Mouse (Mus musculus): ENCODE data around the gene Hexb. TPM values are rescaled to one million over a fixed set of nuclear protein-coding genes. Genes with fewer than 3 reads are reported as not detected.
A peak's percentile ranks its signal among the peaks of the same experiment; 100 is the strongest.

Gene Hexb
- polyA plus RNA-seq (2012; fragmentation: generic; extraction: Trizol): 30.9 TPM

DNA sequence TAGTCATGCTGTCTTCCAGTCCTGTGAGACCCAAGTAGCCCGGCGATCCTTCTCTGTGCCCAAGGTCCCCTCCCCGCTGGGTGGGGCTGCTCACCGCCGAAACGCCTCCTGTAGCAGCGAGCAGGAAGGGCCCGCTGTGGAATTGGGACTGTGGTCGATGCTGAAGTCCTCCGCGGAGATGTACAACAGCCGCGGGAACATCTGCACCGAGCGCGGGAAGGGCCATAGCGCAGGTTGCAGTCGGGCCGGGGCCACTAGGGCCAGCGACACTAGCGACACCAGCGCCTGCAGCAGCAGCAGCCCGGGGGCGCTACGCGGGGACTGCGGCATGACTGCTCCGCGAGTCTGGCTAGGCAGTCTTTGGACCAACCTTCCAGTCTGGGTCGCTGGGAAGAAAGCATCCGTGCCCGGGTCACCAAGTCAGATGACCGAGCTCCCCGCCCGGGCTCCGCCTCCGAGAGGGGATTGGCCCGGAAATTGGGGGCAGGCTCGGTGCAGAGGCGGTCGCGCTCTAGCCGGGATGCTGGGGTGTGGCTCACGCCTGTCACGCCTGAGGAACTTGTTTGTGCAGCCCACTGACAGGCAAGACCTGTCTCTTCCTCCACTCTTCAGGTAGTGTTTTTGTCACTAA, at the start of gene Hexb:
Gene Hexb, minus strand, starts transcription at position 426 of the 631 bp plus-strand sequence.
- Histone ChIP-seq H3ac (ENCODE audit: control insufficient read depth, insufficient read length) (peak within 1 kb of the TSS; percentile 21), H3K79me2 (ENCODE audit: control insufficient read depth, insufficient read depth) (no peaks in the 10 kb centered on the region), H3K4me3 (peak within 1 kb of the TSS; percentile 30), H3K4me2 (ENCODE audit: low read depth) (peak within 1 kb of the TSS; percentile 81), H3K27me3 (ENCODE audit: control insufficient read depth, insufficient read depth, insufficient read length) (no peaks in the 10 kb centered on the region), H3K36me3 (ENCODE audit: control insufficient read depth, insufficient read depth) (no peaks in the 10 kb centered on the region)
- TF ChIP-seq POLR2AphosphoS2 (IDR thresholded peaks at IDR 0.05; ENCODE audit: insufficient read length, low read depth) (peak; percentile 90), E2F4 (IDR thresholded peaks at IDR 0.05; ENCODE audit: insufficient read depth) (no peak), MAX (IDR thresholded peaks at IDR 0.05; ENCODE audit: low read depth) (no peak), REST (IDR thresholded peaks at IDR 0.05; ENCODE audit: insufficient read depth, insufficient read length) (no peak), SRF (IDR thresholded peaks at IDR 0.05; ENCODE audit: control insufficient read depth, insufficient read length, low read depth) (no peak), MYOD1 (IDR thresholded peaks at IDR 0.05; ENCODE audit: control insufficient read depth in 1 of 3, insufficient read length in 2 of 3, low read depth in 2 of 3) (peak in 1 of 3 experiments; percentile 18), POLR2A (IDR thresholded peaks at IDR 0.05; ENCODE audit: insufficient read length, low read depth) (peak; percentile 96), TCF12 (IDR thresholded peaks at IDR 0.05; ENCODE audit: insufficient read depth, poor library complexity, severe bottlenecking) (no peak), TCF3 (IDR thresholded peaks at IDR 0.05; ENCODE audit: insufficient read length, low read depth) (no peak), CEBPB (IDR thresholded peaks at IDR 0.05; ENCODE audit: insufficient read depth, poor library complexity, severe bottlenecking) (no peak), MYOG (IDR thresholded peaks at IDR 0.05; ENCODE audit: control insufficient read depth in 1 of 3, insufficient read depth in 1 of 3, insufficient read length in 2 of 3, low read depth in 2 of 3) (no peak), USF1 (IDR thresholded peaks at IDR 0.05; ENCODE audit: low read depth) (peak; percentile 30)

DNA sequence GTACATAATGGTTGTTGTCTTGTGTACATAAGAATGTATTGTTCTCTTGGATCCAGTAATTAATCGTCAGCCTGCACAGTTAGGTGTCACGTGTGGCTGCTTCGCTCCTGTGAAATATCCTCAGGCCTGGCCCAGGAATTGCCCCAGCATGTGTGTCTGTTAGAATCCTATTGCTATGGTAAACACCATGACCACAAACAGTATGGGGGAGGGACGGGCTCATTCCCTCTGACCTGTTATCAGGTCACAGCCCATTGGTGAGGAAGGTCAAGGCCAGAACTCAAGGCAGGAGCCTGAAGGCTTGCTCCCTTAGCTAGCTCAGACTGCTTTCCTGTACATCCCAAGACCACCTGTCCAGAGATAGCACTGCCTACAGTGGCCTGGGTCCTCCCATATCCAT, 49.6 kb upstream of the Hexb start:
- peaks cover 64% of the 10 kb centered on the region for H3K36me3 ChIP-seq (ENCODE audit: control insufficient read depth, insufficient read depth)
- peaks cover 76% of the 10 kb centered on the region for H3K79me2 ChIP-seq (ENCODE audit: control insufficient read depth, insufficient read depth)

DNA sequence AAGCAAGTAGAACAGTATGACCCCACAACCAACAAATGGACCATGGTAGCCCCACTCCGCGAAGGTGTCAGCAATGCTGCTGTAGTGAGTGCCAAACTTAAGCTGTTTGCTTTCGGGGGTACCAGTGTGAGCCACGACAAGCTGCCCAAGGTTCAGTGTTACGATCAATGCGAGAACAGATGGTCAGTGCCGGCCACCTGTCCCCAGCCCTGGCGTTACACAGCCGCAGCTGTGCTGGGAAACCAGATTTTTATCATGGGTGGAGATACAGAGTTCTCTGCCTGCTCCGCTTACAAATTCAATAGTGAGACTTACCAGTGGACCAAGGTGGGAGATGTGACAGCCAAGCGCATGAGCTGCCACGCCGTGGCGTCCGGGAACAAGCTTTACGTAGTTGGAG, 48.1 kb upstream of the Hexb start:
- Histone ChIP-seq H3K79me2 (ENCODE audit: control insufficient read depth, insufficient read depth) (peaks cover 82% of the 10 kb centered on the region), H3K27me3 (ENCODE audit: control insufficient read depth, insufficient read depth, insufficient read length) (no peaks in the 10 kb centered on the region), H3ac (ENCODE audit: control insufficient read depth, insufficient read length) (no peak overlapping the region), H3K36me3 (ENCODE audit: control insufficient read depth, insufficient read depth) (peaks cover 49% of the 10 kb centered on the region), H3K4me2 (ENCODE audit: low read depth) (peak overlapping the region; percentile 74), H3K4me3 (no peak overlapping the region)
- TF ChIP-seq POLR2A (IDR thresholded peaks at IDR 0.05; ENCODE audit: insufficient read length, low read depth) (no peak), REST (IDR thresholded peaks at IDR 0.05; ENCODE audit: insufficient read depth, insufficient read length) (no peak), MYOG (IDR thresholded peaks at IDR 0.05; ENCODE audit: control insufficient read depth in 1 of 3, insufficient read depth in 1 of 3, insufficient read length in 2 of 3, low read depth in 2 of 3) (peak; percentile 77 to 97 (median 93)), MAX (IDR thresholded peaks at IDR 0.05; ENCODE audit: low read depth) (no peak), CEBPB (IDR thresholded peaks at IDR 0.05; ENCODE audit: insufficient read depth, poor library complexity, severe bottlenecking) (no peak), TCF3 (IDR thresholded peaks at IDR 0.05; ENCODE audit: insufficient read length, low read depth) (peak; percentile 92), TCF12 (IDR thresholded peaks at IDR 0.05; ENCODE audit: insufficient read depth, poor library complexity, severe bottlenecking) (peak; percentile 93), USF1 (IDR thresholded peaks at IDR 0.05; ENCODE audit: low read depth) (no peak), SRF (IDR thresholded peaks at IDR 0.05; ENCODE audit: control insufficient read depth, insufficient read length, low read depth) (no peak), E2F4 (IDR thresholded peaks at IDR 0.05; ENCODE audit: insufficient read depth) (no peak), MYOD1 (IDR thresholded peaks at IDR 0.05; ENCODE audit: control insufficient read depth in 1 of 3, insufficient read length in 2 of 3, low read depth in 2 of 3) (peak; percentile 49 to 97 (median 95)), POLR2AphosphoS2 (IDR thresholded peaks at IDR 0.05; ENCODE audit: insufficient read length, low read depth) (no peak)

More for the DNA sequence above, 49.6 kb upstream of the Hexb start:
- TF ChIP-seq POLR2AphosphoS2 (IDR thresholded peaks at IDR 0.05; ENCODE audit: insufficient read length, low read depth) (peak; percentile 33), REST (IDR thresholded peaks at IDR 0.05; ENCODE audit: insufficient read depth, insufficient read length) (no peak), SRF (IDR thresholded peaks at IDR 0.05; ENCODE audit: control insufficient read depth, insufficient read length, low read depth) (no peak)
- Histone ChIP-seq H3K27me3 (ENCODE audit: control insufficient read depth, insufficient read depth, insufficient read length) (no peaks in the 10 kb centered on the region), H3K4me2 (ENCODE audit: low read depth) (peak overlapping the region; percentile 74), H3K4me3 (peak overlapping the region; percentile 0), H3ac (ENCODE audit: control insufficient read depth, insufficient read length) (no peak overlapping the region)

GRCm38 (mm10) chr13:97245157-97245556, 47.0 kb upstream of the Hexb start:
- Histone ChIP-seq H3K4me3 (no peak overlapping the region), H3K27me3 (ENCODE audit: control insufficient read depth, insufficient read depth, insufficient read length) (no peaks in the 10 kb centered on the region), H3K4me2 (ENCODE audit: low read depth) (peak overlapping the region; percentile 74), H3K79me2 (ENCODE audit: control insufficient read depth, insufficient read depth) (peaks cover 77% of the 10 kb centered on the region), H3ac (ENCODE audit: control insufficient read depth, insufficient read length) (no peak overlapping the region), H3K36me3 (ENCODE audit: control insufficient read depth, insufficient read depth) (peaks cover 38% of the 10 kb centered on the region)
- no peak for TF ChIP-seq TCF12 (IDR thresholded peaks at IDR 0.05; ENCODE audit: insufficient read depth, poor library complexity, severe bottlenecking)
- TF ChIP-seq USF1 (IDR thresholded peaks at IDR 0.05; ENCODE audit: low read depth): no peak
- no peak for TF ChIP-seq SRF (IDR thresholded peaks at IDR 0.05; ENCODE audit: control insufficient read depth, insufficient read length, low read depth)
- no peak for TF ChIP-seq POLR2A (IDR thresholded peaks at IDR 0.05; ENCODE audit: insufficient read length, low read depth)
- TF ChIP-seq E2F4 (IDR thresholded peaks at IDR 0.05; ENCODE audit: insufficient read depth): no peak
- TF ChIP-seq MYOG (IDR thresholded peaks at IDR 0.05; ENCODE audit: control insufficient read depth in 1 of 3, insufficient read depth in 1 of 3, insufficient read length in 2 of 3, low read depth in 2 of 3): no peak
- TF ChIP-seq MYOD1 (IDR thresholded peaks at IDR 0.05; ENCODE audit: control insufficient read depth in 1 of 3, insufficient read length in 2 of 3, low read depth in 2 of 3): no peak
- no peak for TF ChIP-seq CEBPB (IDR thresholded peaks at IDR 0.05; ENCODE audit: insufficient read depth, poor library complexity, severe bottlenecking)
- no peak for TF ChIP-seq TCF3 (IDR thresholded peaks at IDR 0.05; ENCODE audit: insufficient read length, low read depth)
- no peak for TF ChIP-seq MAX (IDR thresholded peaks at IDR 0.05; ENCODE audit: low read depth)
- no peak for TF ChIP-seq REST (IDR thresholded peaks at IDR 0.05; ENCODE audit: insufficient read depth, insufficient read length)
- TF ChIP-seq POLR2AphosphoS2 (IDR thresholded peaks at IDR 0.05; ENCODE audit: insufficient read length, low read depth): no peak
